Mouse (Mus musculus) gonadal fat pad, adult 2 months (tissue): ENCODE data around the gene Cbfa2t2. TPM values are rescaled to one million over a fixed set of nuclear protein-coding genes. Genes with fewer than 3 reads are reported as not detected.

Experiments used
- DNase-seq: peaks from one replicate; pipeline ENCODE4 v3.0.0-alpha.2; 2012; ENCODE audit warnings: low read depth
- polyA plus RNA-seq: library from polyadenylated mRNA; depleted of rRNA; stranded (reverse); fragments of >200 nt; gene quantifications from 2 replicates; pipeline ENCODE4 v1.2.3, GENCODE M21; 2012

Cbfa2t2 gene
- polyA plus RNA-seq, 1 experiment, result 12.0 TPM

DNA sequence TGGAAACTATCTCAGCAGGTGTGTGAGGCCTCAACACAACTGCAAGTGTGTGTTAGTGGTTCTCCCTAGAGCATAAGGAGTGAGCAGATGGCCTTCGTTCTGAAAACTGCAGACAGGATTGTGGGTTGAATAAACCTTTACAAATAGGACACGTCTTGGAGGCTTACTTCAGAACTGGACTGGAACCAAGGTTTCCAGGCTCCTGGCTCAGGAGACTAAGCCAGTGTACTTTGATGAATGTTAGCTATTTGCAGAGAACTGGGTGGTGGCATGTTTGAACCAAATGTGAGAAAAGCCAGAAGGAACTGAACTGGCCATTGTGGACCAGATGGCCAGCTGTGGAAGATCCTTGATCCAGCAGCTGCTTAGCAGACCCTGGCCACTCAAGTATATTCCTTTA, 102.0 kb downstream of the Cbfa2t2 start:
- DNase-seq, result no peak

- no peak for DNase-seq
Observed at GRCm38 (mm10) chr2:154538710-154539109, 102.4 kb downstream of the Cbfa2t2 start.

DNA sequence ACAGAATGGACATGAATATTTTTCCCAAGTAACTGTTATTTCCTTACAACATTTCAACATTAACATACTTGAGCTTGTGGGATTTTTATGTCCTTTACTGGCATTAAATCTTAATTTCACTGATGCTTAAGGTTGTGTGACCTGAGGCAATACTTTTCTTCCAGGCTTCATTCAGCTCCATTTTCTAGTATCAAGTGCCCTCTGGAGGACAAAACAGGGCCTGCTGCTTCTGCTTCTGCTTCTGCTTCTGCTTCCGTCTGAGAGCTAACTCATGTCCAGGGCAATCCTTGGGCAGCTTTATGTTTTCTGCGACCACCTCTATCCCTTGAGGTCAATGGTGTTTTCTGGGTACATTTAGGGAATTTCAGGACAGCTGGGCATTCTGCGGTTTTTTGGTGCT, 103.4 kb downstream of the Cbfa2t2 start:
- DNase-seq, result no peak

GRCm38 (mm10) chr2:154541630-154542029, 105.3 kb downstream of the Cbfa2t2 start:
- no peak for DNase-seq

DNA sequence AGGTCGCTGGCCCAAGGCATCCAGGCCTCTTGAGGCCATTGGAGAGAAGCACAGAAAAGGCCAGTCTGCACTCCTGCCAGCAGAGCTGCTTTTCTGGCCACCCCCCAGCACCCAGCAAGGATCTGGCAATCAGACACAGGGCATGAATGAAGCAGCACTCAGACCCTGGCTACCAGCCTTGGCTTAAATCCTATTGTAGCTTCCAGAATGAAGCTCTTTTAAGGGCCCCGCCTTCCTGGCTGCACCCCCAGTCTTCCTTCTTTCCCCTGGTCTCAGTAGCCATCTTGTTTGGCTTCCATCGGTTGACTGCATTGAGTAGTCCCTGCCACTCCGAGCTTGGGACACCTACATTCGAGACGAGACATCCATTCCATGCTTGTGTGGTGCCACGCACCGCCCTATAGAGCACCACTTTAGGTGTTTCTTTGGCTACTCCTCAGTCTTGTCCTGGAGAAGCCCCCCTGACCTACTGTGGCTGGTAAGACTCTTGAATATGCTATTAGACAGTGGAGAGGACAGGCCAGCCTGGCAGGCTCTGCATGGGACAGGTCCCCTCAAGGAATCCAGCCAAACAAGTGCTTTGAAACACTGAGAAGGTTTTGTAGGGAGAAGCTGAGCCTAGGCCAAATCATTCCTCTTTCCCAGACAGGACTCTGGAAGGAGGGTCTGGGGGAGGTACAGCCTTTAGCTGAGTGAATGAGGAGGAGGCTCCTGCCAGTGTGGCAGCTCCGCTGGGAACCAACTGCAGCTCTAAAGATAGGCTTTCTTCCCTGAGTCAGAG, 107.5 kb downstream of the Cbfa2t2 start:
- no peak for DNase-seq

GRCm38 (mm10) chr2:154546711-154547110, 110.4 kb downstream of the Cbfa2t2 start, which contains the start of gene 1700003F12Rik:
TSS of gene 1700003F12Rik (plus strand) at chr2:154547085.
- no peak for DNase-seq

GRCm38 (mm10) chr2:154548688-154549087, 112.4 kb downstream of the Cbfa2t2 start:
- no peak for DNase-seq

- DNase-seq, result no peak
Observed at GRCm38 (mm10) chr2:154549127-154549885, 113.0 kb downstream of the Cbfa2t2 start.

GRCm38 (mm10) chr2:154549886-154550189, 113.6 kb downstream of the Cbfa2t2 start:
- DNase-seq, result no peak

DNA sequence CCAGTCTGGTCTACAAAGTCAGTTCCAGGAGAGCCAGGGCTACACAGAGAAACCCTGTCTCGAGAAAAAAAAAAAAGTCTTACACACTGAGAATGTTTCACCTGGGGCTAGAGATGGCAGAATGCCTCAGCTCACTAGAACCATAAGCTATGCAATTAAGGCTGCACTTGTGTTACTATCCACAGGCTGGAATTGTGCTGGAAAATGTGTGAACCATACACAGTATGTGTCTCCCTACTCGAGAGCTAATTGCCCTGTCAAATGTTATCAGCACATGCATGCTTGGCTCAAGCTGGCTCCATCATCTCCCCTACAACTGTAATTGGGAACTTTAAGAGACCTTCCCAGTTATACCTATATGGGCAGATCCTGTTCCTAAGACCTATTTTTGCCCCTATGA, 114.7 kb downstream of the Cbfa2t2 start:
- DNase-seq, result no peak

DNA sequence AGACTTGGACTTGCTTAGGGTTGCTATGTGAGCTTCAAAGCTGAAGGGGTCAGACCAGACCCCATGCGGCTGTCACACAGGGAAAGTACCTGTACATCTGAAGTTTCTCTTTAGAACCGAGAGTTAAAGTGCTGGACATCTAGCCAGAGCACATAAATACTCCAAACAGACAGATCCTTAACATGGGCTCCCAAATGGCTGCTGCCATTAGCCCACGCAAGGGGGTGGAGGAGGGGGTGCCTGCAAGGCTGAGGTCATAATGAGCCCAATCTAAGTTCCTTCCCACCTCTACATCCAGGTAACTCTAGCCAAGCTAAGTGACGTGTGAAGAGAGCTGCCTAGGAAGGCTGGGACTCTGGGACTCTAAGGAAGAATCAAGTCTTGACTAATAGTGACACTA, 115.2 kb downstream of the Cbfa2t2 start, which contains the start of gene Actl10:
Actl10 (plus strand) TSS at position 301 of the 400 bp plus-strand sequence.
- DNase-seq, result no peak

DNA sequence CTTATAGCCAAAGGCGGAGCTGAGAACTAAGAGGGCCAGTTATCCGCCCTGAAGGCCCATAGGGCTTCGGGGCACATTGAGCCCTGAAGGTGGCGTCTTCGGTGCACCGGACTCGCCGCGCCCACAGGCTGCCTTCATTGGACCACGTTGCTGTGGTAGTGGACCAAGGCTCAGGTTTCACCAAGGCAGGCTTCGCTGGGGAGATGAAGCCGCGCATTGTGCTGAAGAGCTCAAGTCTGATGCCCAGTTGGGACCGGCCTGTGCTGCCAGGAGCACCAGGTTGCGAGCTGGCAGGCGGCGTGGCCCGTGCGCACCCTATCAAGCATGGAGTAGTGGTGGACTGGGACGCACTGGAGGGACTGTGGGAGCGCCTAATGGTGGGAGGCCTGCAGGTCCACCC, 115.6 kb downstream of the Cbfa2t2 start:
- no peak for DNase-seq

- DNase-seq, result no peak
Observed at GRCm38 (mm10) chr2:154552424-154552907, 116.2 kb downstream of the Cbfa2t2 start.

DNA sequence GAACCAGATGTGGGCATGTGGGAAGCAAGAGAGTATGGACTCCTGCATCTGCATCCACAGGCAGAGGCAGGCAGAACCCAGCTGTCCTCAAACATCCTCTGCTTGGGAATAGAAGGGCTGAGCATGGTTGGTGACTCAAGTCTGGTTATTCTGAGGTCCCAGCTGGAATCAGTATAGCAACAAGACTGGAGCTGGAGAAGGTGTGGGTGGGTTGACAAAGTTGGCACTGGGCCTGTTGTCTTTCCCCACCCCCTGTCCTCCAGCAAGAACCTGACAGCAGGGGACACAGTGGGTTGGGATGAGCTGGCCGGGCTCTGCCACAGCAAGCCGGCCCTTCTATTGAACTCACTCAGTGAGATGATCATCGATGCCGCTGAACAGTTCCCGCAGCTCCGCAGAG, 119.0 kb downstream of the Cbfa2t2 start:
- no peak for DNase-seq

DNA sequence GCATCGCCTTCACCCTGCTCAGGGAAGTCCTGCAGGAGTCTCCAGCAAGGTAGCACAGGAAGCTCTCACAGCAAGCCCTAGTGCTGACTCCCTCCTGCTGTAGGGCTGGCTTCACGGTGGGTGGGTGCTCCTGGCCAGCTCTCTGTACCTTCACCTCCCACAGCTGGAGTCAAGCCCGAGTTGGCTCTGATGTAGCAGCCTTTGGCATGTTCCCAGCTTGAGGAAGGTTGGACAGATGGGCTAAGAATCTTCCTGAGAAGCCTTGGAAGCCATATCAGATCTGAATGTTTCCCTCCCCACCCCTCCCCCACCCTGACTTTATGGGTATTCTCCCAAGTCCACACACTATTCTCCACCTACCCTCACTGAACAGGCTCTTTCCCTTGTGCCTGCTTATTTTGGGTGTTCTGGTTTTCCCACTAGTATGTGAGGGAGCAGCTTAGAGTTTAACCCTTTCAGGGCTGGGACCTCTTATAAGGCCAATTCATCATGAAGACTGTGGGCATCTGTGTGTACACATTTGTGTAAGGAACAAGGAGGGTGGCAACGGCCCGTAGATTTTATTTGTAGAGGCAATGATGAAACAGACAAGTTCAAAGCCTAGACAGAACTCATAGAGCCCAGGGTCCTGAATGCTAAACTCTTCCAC, 121.0 kb downstream of the Cbfa2t2 start:
- DNase-seq, result no peak

- DNase-seq, result no peak
Observed at GRCm38 (mm10) chr2:154558264-154559039, 122.2 kb downstream of the Cbfa2t2 start, which contains the start of gene Necab3. TSS of gene Necab3 (minus strand) at chr2:154558890.

DNA sequence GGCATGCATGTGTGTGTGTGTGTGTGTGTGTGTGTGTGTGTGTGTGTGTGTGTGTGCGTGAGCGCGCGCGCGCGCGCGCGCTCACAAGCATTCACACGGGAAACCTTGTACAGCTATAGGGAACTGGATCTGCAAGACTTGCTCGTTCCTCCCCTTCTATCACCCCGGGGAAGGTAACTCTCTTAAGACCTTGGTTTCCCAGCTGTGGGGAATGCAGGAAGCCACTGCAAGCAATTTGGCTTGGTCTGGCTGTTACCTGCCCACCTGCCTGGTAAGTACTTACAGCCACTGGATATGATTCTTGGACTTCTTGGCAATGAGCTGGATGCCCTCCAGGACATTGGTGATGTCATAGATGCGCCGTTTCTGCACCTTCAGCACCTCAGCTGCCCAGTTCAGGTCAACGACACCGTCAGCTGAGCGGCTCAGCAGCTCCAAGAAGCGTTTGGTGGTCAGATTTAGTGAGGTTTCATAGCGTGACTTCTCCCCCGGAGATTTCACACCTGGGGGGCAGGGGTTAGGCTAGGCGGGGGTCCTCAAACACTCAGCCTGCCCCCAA, 127.4 kb downstream of the Cbfa2t2 start:
- DNase-seq, result peak; percentile 56

- no peak for DNase-seq
Observed at GRCm38 (mm10) chr2:154565562-154565961, 129.3 kb downstream of the Cbfa2t2 start.

DNA sequence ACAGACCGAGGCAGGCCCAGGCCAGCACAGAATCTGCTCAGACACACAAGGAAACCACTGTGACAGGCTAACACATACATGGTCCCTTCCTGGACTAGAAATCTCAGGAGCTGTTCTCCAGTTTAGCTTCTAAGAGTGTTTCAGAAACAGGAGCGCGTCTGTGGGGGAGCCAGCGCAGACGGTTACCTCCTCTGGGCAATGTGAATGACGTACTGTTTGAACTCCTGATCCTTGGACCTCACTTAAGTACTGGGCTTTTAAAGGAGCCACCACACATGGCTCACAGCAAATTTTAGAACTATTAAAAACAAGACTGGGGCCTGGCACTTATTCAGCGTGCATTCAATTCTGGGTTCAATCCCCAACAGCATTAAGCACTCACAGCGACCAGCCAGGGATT, 130.4 kb downstream of the Cbfa2t2 start:
- no peak for DNase-seq

DNA sequence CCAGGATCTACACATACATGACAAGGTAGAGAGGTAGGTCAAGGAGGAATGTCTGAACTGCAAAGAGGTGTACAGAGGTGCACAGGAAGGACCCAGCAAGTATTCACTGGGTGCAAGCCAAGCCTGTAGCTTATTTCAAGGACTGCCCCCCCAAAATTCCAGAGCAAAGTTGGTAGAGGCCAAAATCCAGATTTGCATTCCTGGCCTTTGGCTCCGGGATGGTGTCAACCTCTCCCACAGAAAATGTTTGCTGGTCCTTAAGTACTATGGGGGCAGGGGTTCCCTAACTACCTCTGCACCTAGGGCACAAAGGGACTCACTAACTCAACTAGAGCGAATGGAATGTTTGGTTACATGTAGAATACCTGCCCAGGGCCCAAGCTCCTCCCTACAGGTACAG, 131.5 kb downstream of the Cbfa2t2 start:
- DNase-seq, result no peak

DNA sequence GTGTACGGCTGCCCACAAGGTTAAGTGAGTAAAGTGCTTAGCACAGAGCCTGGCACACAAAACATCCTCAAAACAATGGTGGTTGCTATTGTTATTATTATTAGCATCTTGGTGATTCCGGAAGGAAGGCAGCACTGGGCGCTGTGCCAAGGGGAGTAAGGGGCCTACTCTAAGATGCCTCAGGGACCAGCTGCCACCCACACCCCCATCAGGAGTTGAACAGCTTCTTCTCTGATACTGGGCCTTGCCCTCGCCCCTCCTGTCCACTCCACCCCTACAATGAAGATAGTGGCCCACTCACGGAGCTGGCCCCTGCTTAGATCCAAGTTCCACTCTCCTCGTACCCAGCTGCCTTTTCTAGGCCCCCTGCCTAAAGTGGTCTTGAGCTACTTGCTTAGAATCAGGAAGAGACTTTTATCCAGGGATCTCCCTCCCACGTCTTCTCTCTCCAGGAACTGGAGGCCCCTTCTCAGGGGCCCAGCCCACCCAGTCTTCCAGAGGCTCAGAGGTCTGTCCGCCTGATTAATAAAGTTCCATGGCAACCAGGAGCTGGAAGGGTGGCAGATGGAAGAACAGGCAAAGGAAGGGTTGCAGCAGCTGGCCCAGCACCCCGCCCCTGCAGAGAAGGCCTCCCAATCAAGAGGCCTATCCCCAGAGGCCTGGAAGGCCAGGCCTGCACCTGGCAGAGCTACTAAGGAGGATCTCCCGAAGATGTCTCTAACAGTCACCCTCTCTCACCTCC, 132.2 kb downstream of the Cbfa2t2 start:
- DNase-seq, result no peak
